In the genomic region with DNA sequence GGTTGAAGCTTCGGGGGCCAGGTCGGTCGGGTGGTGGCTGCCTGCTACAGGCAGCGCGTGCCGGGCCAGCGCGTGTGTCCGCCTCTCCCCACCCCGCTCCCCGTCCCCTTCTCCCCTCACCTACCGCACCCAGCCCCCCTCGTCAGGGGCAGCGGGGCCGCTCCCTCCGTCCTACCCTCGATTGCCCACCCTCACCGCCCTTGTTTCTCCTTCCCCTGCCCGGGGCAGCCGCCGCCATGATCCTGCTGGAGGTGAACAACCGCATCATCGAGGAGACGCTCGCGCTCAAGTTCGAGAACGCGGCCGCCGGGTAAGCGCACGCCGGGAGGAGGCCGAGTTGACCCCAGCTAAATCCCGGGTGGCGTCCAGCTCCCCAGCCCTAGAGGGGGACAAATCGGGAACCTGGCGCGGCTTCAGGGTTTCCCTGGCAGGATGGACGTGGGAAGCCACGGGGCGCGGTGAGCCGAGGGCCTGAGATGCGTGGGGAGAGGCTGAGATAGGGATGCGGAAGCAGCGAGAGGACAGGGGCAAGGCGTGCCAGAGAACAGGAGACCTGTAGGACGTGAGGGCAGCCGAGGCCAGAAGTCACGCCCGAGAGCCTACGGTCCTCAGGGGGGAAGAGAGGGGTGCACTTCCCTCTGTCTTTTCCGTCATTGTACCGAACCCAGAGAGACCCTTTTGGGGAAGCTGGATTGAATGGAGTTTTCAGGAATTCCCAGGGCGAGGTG, we compare ENCODE assay signal across 9 mouse cellular contexts. TPM values are rescaled to one million over a fixed set of nuclear protein-coding genes. Genes with fewer than 3 reads are reported as not detected.
DNase-seq lines count a peak whose midpoint lies in the region; ATAC-seq and TF ChIP-seq lines count a peak whose summit lies in the region.
"Had no signal": no experiment of that assay in that cellular context is flagged by ENCODE, and none has a peak within 500 bp of the region (broad histone marks: within the 10 kb centered on the region; RNA-seq: fewer than 3 reads in every experiment).

No protein-coding gene starts in this region.

- no peaks in the 10 kb centered on the region for H3K36me3 ChIP-seq in forebrain, embryonic 16.5 days (ENCODE audit: control insufficient read depth, insufficient read depth)
- H3K36me3 ChIP-seq in hindbrain, embryonic 15.5 days = no peaks in the 10 kb centered on the region
- no peaks in the 10 kb centered on the region for H3K36me3 ChIP-seq in liver, adult 2 months (ENCODE audit: control insufficient read depth, insufficient read depth, low read length)
- no peaks in the 10 kb centered on the region for H3K36me3 ChIP-seq in midbrain, embryonic 15.5 days (replicated peaks)
- no peaks in the 10 kb centered on the region for H3K36me3 ChIP-seq in stomach, embryonic 15.5 days

- peaks cover 2% of the 10 kb centered on the region for H3K4me1 ChIP-seq in bone marrow, adult 2 months (ENCODE audit: control insufficient read depth, insufficient read depth, low read length)
- peaks cover 31% of the 10 kb centered on the region for H3K4me1 ChIP-seq in forebrain, embryonic 16.5 days (replicated peaks; ENCODE audit: control insufficient read depth, insufficient read depth, low read length)
- H3K4me1 ChIP-seq in hindbrain, embryonic 15.5 days (replicated peaks) = peaks cover 40% of the 10 kb centered on the region
- peaks cover 4% of the 10 kb centered on the region for H3K4me1 ChIP-seq in liver, adult 2 months (ENCODE audit: control insufficient read depth, insufficient read depth, low read length)
- peaks cover 37% of the 10 kb centered on the region for H3K4me1 ChIP-seq in midbrain, embryonic 15.5 days
- H3K4me1 ChIP-seq in stomach, embryonic 15.5 days = peaks cover 28% of the 10 kb centered on the region

- no peak for TF ChIP-seq CTCF in bone marrow, adult 2 months (IDR thresholded peaks at IDR 0.05; ENCODE audit: control insufficient read depth, insufficient read depth, low read length)
- no peak for TF ChIP-seq CTCF in liver, adult 2 months (IDR thresholded peaks at IDR 0.05; ENCODE audit: low read depth, low read length)

- H3K9me3 ChIP-seq in forebrain, embryonic 16.5 days (ENCODE audit: control insufficient read depth, low read length) = no peaks in the 10 kb centered on the region
- H3K9me3 ChIP-seq in hindbrain, embryonic 15.5 days = no peaks in the 10 kb centered on the region
- H3K9me3 ChIP-seq in midbrain, embryonic 15.5 days = no peaks in the 10 kb centered on the region
- no peaks in the 10 kb centered on the region for H3K9me3 ChIP-seq in stomach, embryonic 15.5 days

- TF ChIP-seq POLR2A in bone marrow, adult 2 months (IDR thresholded peaks at IDR 0.05; ENCODE audit: borderline replicate concordance, control insufficient read depth, low read depth, low read length) = peak; percentile 47; the same call in 1 of the 2 replicates
- no peak for TF ChIP-seq POLR2A in liver, adult 2 months (IDR thresholded peaks at IDR 0.05; ENCODE audit: extremely low read depth, insufficient read depth, low read length)

- ATAC-seq in forebrain, embryonic 16.5 days = peak; percentile 78
- ATAC-seq in hindbrain, embryonic 15.5 days (ENCODE audit: low FRiP score, low read depth) = peak; percentile 82
- peak; percentile 43 for ATAC-seq in midbrain, embryonic 15.5 days (replicated peaks)
- peak; percentile 51 for ATAC-seq in stomach, embryonic 15.5 days (ENCODE audit: insufficient read depth, low FRiP score, low read depth)

- WGBS in bone marrow, adult 2 months = under 1% methylated on average over 50 of the region's 57 CpGs
- WGBS in forebrain, embryonic 16.5 days = 0% methylated on average over 45 of the region's 57 CpGs
- whole genome bisulfite sequencing in hindbrain, embryonic 15.5 days = under 1% methylated on average over 41 of the region's 57 CpGs
- WGBS in liver, adult 2 months = under 1% methylated on average over 50 of the region's 57 CpGs
- WGBS in midbrain, embryonic 15.5 days = under 1% methylated on average over 57 of the region's 57 CpGs
- under 1% methylated on average over 41 of the region's 57 CpGs for WGBS in stomach, embryonic 15.5 days

- H3K9ac ChIP-seq in forebrain, embryonic 16.5 days (replicated peaks; ENCODE audit: low read depth, low read length) = peak overlapping the region; percentile 91
- peak overlapping the region; percentile 99 for H3K9ac ChIP-seq in hindbrain, embryonic 15.5 days
- peak overlapping the region; percentile 97 for H3K9ac ChIP-seq in liver, adult 2 months (ENCODE audit: low read depth, low read length)
- peak overlapping the region; percentile 91 for H3K9ac ChIP-seq in midbrain, embryonic 15.5 days
- H3K9ac ChIP-seq in stomach, embryonic 15.5 days = peak overlapping the region; percentile 95

- H3K27me3 ChIP-seq in forebrain, embryonic 16.5 days (replicated peaks; ENCODE audit: control insufficient read depth, insufficient read depth, low read length) = no peaks in the 10 kb centered on the region
- no peaks in the 10 kb centered on the region for H3K27me3 ChIP-seq in hindbrain, embryonic 15.5 days
- no peaks in the 10 kb centered on the region for H3K27me3 ChIP-seq in liver, adult 2 months (ENCODE audit: control insufficient read depth, insufficient read depth, low read length)
- no peaks in the 10 kb centered on the region for H3K27me3 ChIP-seq in midbrain, embryonic 15.5 days (replicated peaks)
- H3K27me3 ChIP-seq in stomach, embryonic 15.5 days (replicated peaks) = no peaks in the 10 kb centered on the region

- peak overlapping the region; percentile 94 for H3K27ac ChIP-seq in bone marrow, adult 2 months (ENCODE audit: control insufficient read depth, insufficient read depth, low read depth, low read length, poor library complexity)
- H3K27ac ChIP-seq in forebrain, embryonic 16.5 days (ENCODE audit: low read length) = peak overlapping the region; percentile 82
- H3K27ac ChIP-seq in hindbrain, embryonic 15.5 days (replicated peaks) = peak overlapping the region; percentile 93
- H3K27ac ChIP-seq in liver, adult 2 months (replicated peaks; ENCODE audit: insufficient read depth, low read depth, low read length) = peak overlapping the region; percentile 81
- H3K27ac ChIP-seq in midbrain, embryonic 15.5 days = peak overlapping the region; percentile 89
- peak overlapping the region; percentile 95 for H3K27ac ChIP-seq in stomach, embryonic 15.5 days

- peak; percentile 40 to 50 for DNase-seq in cerebellum, postnatal 36 days
- no peak for DNase-seq in cerebellum, adult 9-11 months
- peak; percentile 59 for DNase-seq in liver, adult 2 months (ENCODE audit: extremely low read depth, low read depth, low spot score)

- H3K4me2 ChIP-seq in forebrain, embryonic 16.5 days (ENCODE audit: low read length) = peak overlapping the region; percentile 82
- H3K4me2 ChIP-seq in hindbrain, embryonic 15.5 days = peak overlapping the region; percentile 74
- H3K4me2 ChIP-seq in midbrain, embryonic 15.5 days = peak overlapping the region; percentile 77
- H3K4me2 ChIP-seq in stomach, embryonic 15.5 days = peak overlapping the region; percentile 78

- peaks cover 27% of the 10 kb centered on the region for H3K79me2 ChIP-seq in liver, adult 2 months (ENCODE audit: control insufficient read depth, insufficient read depth, low read length)

- peak overlapping the region; percentile 82 for H3K4me3 ChIP-seq in bone marrow, adult 2 months (replicated peaks; ENCODE audit: control insufficient read depth, low read depth, low read length)
- peak overlapping the region; percentile 99 for H3K4me3 ChIP-seq in forebrain, embryonic 16.5 days (replicated peaks; ENCODE audit: low read length)
- peak overlapping the region; percentile 98 for H3K4me3 ChIP-seq in hindbrain, embryonic 15.5 days
- H3K4me3 ChIP-seq in liver, adult 2 months (ENCODE audit: insufficient read depth, low read depth, low read length) = peak overlapping the region; percentile 93
- H3K4me3 ChIP-seq in midbrain, embryonic 15.5 days = peak overlapping the region; percentile 76
- H3K4me3 ChIP-seq in stomach, embryonic 15.5 days (replicated peaks) = peak overlapping the region; percentile 89

RNA-seq across cellular contexts. Expression of a gene that starts 0.9 kb away (rescaled TPM):
- polyA plus RNA-seq in bone marrow, adult 2 months (2011; ENCODE audit: insufficient read depth, insufficient read length, low replicate concordance, missing spikeins) = 95.9 and 150 TPM in 2 replicates
- polyA plus RNA-seq in forebrain, embryonic 16.5 days (2015; fragmentation: Nextera tagmentation; extraction: Ambion mirVana) = 413 and 455 TPM in 2 replicates
- 381 and 397 TPM in 2 replicates for polyA plus RNA-seq in hindbrain, embryonic 15.5 days (2015; fragmentation: Nextera tagmentation; extraction: Ambion mirVana)
- total RNA-seq in liver, adult 2 months (2014; rRNA removed) = 83.4 and 96.3 TPM in 2 replicates
- polyA plus RNA-seq in liver, adult 2 months (2012; rRNA removed) = 59.2 and 70.5 TPM in 2 replicates
- polyA plus RNA-seq in midbrain, embryonic 15.5 days (2015; fragmentation: Nextera tagmentation; extraction: Ambion mirVana) = 396 and 398 TPM in 2 replicates
- 493 and 505 TPM in 2 replicates for polyA plus RNA-seq in stomach, embryonic 15.5 days (2015; fragmentation: Nextera tagmentation; extraction: Ambion mirVana)

RNA-seq across cellular contexts. Expression of a gene that starts 41.6 kb away (rescaled TPM):
- not detected in 2 replicates for polyA plus RNA-seq in bone marrow, adult 2 months (2011; ENCODE audit: insufficient read depth, insufficient read length, low replicate concordance, missing spikeins)
- polyA plus RNA-seq in forebrain, embryonic 16.5 days (2015; fragmentation: Nextera tagmentation; extraction: Ambion mirVana) = 0.20 TPM in 1 of 2 replicates, not detected in the other
- not detected in 2 replicates for polyA plus RNA-seq in hindbrain, embryonic 15.5 days (2015; fragmentation: Nextera tagmentation; extraction: Ambion mirVana)
- total RNA-seq in liver, adult 2 months (2014; rRNA removed) = not detected in 2 replicates
- polyA plus RNA-seq in liver, adult 2 months (2012; rRNA removed) = 0.11 and 0.20 TPM in 2 replicates
- 0.15 and 0.17 TPM in 2 replicates for polyA plus RNA-seq in midbrain, embryonic 15.5 days (2015; fragmentation: Nextera tagmentation; extraction: Ambion mirVana)
- polyA plus RNA-seq in stomach, embryonic 15.5 days (2015; fragmentation: Nextera tagmentation; extraction: Ambion mirVana) = 1.1 and 1.3 TPM in 2 replicates
- total RNA-seq: left cerebral cortex, postnatal 25 days had no signal

RNA-seq across cellular contexts. Expression of a gene that starts 42.3 kb away (rescaled TPM):
- polyA plus RNA-seq in bone marrow, adult 2 months (2011; ENCODE audit: insufficient read depth, insufficient read length, low replicate concordance, missing spikeins) = 2.7 TPM in 1 of 2 replicates, not detected in the other
- polyA plus RNA-seq in forebrain, embryonic 16.5 days (2015; fragmentation: Nextera tagmentation; extraction: Ambion mirVana) = not detected in 2 replicates
- polyA plus RNA-seq in hindbrain, embryonic 15.5 days (2015; fragmentation: Nextera tagmentation; extraction: Ambion mirVana) = not detected in 2 replicates
- not detected in 2 replicates for total RNA-seq in liver, adult 2 months (2014; rRNA removed)
- polyA plus RNA-seq in liver, adult 2 months (2012; rRNA removed) = not detected in 2 replicates
- not detected in 2 replicates for polyA plus RNA-seq in midbrain, embryonic 15.5 days (2015; fragmentation: Nextera tagmentation; extraction: Ambion mirVana)
- polyA plus RNA-seq in stomach, embryonic 15.5 days (2015; fragmentation: Nextera tagmentation; extraction: Ambion mirVana) = not detected in 2 replicates
- total RNA-seq: left cerebral cortex, postnatal 25 days had no signal

RNA-seq across cellular contexts. Expression of a gene that starts 47.8 kb away (rescaled TPM):
- polyA plus RNA-seq in bone marrow, adult 2 months (2011; ENCODE audit: insufficient read depth, insufficient read length, low replicate concordance, missing spikeins) = 56.2 and 76.6 TPM in 2 replicates
- 216 and 225 TPM in 2 replicates for polyA plus RNA-seq in forebrain, embryonic 16.5 days (2015; fragmentation: Nextera tagmentation; extraction: Ambion mirVana)
- 212 and 217 TPM in 2 replicates for polyA plus RNA-seq in hindbrain, embryonic 15.5 days (2015; fragmentation: Nextera tagmentation; extraction: Ambion mirVana)
- 112 and 115 TPM in 2 replicates for total RNA-seq in liver, adult 2 months (2014; rRNA removed)
- polyA plus RNA-seq in liver, adult 2 months (2012; rRNA removed) = 156 TPM in 2 replicates
- polyA plus RNA-seq in midbrain, embryonic 15.5 days (2015; fragmentation: Nextera tagmentation; extraction: Ambion mirVana) = 217 and 229 TPM in 2 replicates
- polyA plus RNA-seq in stomach, embryonic 15.5 days (2015; fragmentation: Nextera tagmentation; extraction: Ambion mirVana) = 229 and 235 TPM in 2 replicates

RNA-seq across cellular contexts. Expression of a gene that starts 48.0 kb away (rescaled TPM):
- polyA plus RNA-seq in bone marrow, adult 2 months (2011; ENCODE audit: insufficient read depth, insufficient read length, low replicate concordance, missing spikeins) = 7.3 and 28.8 TPM in 2 replicates
- 98.4 and 105 TPM in 2 replicates for polyA plus RNA-seq in forebrain, embryonic 16.5 days (2015; fragmentation: Nextera tagmentation; extraction: Ambion mirVana)
- polyA plus RNA-seq in hindbrain, embryonic 15.5 days (2015; fragmentation: Nextera tagmentation; extraction: Ambion mirVana) = 137 and 144 TPM in 2 replicates
- 28.0 and 34.4 TPM in 2 replicates for total RNA-seq in liver, adult 2 months (2014; rRNA removed)
- polyA plus RNA-seq in liver, adult 2 months (2012; rRNA removed) = 130 and 138 TPM in 2 replicates
- 114 and 117 TPM in 2 replicates for polyA plus RNA-seq in midbrain, embryonic 15.5 days (2015; fragmentation: Nextera tagmentation; extraction: Ambion mirVana)
- polyA plus RNA-seq in stomach, embryonic 15.5 days (2015; fragmentation: Nextera tagmentation; extraction: Ambion mirVana) = 117 and 124 TPM in 2 replicates
